Mouse (Mus musculus) heart, adult 2 months (tissue): ENCODE data around the gene Fam189a1.

Source experiments
- CTCF ChIP-seq: fragments of 200-600 bp; IDR thresholded peaks from 2 replicates; pipeline ENCODE4 v1.8.1; 2022; ENCODE audit warnings: antibody characterized with exemption, mild to moderate bottlenecking, moderate library complexity
- EP300 ChIP-seq: fragments of 200-500 bp; IDR thresholded peaks from 2 replicates; pipeline ENCODE4 v1.6.1; 2011; ENCODE audit warnings: low read depth, low read length, control low read depth; ENCODE audit not compliant: insufficient read depth
- POLR2A ChIP-seq: fragments of 200-500 bp; IDR thresholded peaks from 2 replicates; pipeline ENCODE4 v1.6.1; 2011; ENCODE audit warnings: mild to moderate bottlenecking, low read depth, low read length, control low read depth; ENCODE audit not compliant: insufficient read depth

- no peak for TF ChIP-seq POLR2A
- no peak for TF ChIP-seq EP300
- TF ChIP-seq CTCF: no peak
Measured at GRCm38 (mm10) chr7:65170762-65171161, 14.4 kb upstream of the Fam189a1 start.
